Mouse (Mus musculus): ENCODE measurements at regions not wholly inside any gene's neighbourhood (a gene's known extent, or its start where the extent isn't known, plus 50 kb on each side); places are given as distances from the start of the nearest gene placed in this dataset.

DNA sequence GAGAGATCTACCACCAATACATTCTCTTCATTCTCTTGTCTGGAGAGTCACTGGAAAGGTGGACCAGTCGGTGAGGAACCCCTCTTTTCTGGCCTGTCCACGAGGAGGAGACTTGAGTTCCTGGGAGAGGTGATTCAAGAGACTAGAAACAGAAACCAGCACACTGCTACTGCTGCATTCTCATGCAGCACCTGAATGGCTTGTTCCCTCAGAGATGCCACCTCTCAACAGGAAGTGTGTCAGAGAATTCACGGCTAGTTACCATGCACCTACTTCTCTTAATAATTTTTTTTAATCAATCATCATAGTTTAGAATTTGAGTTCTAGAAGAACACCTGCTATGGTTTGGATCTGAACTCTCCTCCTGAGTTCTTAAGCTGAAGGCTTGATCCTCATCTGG, 52.0 kb upstream of the Dynlrb2 start:
- no peak for DNase-seq

GRCm38 (mm10) chr8:116451397-116451796, 53.4 kb upstream of the Dynlrb2 start:
- DNase-seq: no peak

DNA sequence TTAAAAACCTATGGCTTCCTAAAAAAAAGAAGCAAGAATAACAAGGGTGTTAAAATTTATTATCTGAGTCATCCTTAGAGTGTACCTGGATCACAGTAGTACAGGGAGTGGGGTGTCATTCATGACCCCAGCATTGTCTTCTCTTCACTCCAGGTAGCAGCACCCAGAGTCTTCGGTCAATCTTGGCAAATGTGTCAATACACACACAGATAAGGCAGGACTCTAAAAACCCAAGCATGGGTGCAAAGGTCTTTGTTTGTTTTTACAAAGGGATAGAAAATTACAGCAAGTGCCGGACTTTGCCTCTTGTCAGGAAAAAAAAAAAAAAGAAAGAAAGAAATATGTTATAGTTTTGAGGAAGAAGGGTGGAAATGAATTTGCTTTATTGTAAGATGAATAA, 57.3 kb upstream of the Dynlrb2 start:
- DNase-seq: no peak

GRCm38 (mm10) chr8:116442827-116443226, 61.9 kb upstream of the Dynlrb2 start:
- no peak for DNase-seq

DNA sequence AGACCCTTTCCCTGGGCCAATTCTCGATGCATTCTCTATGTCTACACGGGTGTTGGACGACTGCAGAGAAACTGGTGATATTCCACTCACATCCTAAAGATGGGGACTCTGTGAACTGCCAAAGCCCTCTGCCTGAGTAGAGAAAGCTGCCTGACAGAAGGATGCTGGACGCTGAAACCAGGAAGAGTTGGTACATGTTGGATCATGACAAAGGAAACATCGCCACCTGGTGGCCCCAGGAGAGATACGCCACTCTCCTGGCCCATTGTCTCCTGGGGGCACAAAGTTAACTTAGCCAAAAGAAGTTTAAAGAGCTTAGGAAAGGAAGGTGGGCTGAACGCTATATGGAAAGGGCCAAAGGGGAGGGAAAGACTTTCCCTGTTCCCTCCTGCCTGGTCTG, 65.9 kb upstream of the Dynlrb2 start:
- peak; percentile 79 for DNase-seq

DNA sequence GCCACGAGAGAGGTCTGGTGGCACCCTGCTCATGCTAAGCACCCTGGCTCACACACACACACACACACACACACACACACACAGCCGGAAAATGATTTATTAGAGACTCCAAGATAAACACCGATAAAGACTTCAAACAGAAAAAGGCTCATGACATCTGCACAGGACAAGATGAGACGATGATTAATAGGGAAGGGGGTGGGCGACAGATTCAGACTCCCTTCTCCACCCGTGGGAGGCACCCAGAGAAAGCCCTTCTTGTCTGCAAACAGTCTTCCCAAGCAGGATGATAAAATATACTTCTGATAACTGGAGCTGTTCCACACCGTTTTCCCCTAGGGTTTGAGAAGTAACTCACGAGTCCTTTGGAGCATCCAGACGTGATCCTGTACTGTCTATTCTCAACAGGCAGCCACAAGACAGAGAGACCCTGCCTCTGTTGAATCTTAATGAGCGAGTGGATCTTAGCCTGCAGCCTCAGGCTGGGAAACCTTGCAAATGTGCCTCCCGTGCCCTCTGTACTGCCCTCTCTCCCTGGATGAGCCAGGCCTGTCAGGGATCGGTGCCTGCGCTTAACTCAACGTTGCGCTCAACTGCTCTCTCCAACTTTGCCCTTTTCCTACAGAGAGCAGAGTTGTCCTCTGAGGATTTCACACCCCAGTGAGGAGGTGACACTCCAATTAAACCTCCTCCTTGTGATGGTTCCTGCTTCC, 69.3 kb upstream of the Dynlrb2 start:
- no peak for DNase-seq

DNA sequence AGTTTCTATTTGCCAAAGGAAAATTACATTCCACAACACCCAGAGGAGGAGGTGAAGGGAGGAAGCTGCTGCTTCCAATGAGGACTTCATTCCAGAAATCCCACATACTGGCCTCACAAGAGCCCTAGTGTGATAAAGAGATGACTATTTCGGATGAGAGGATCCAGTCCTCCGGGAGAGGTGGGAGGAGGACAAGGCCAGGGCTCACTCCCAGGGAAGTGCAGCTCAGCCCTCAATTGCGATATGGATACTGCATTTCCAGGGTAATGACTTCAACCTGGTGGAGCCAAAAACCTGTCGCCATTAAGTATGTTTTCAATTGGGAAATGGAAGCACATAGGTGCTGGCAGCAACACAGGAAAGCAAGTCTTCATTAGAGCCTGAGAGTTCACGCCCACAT, 74.7 kb upstream of the Dynlrb2 start:
- DNase-seq: no peak

- no peak for DNase-seq
Observed at GRCm38 (mm10) chr8:116429649-116430048, 75.1 kb upstream of the Dynlrb2 start.

GRCm38 (mm10) chr8:116422826-116423225, 81.9 kb upstream of the Dynlrb2 start:
- no peak for DNase-seq

DNA sequence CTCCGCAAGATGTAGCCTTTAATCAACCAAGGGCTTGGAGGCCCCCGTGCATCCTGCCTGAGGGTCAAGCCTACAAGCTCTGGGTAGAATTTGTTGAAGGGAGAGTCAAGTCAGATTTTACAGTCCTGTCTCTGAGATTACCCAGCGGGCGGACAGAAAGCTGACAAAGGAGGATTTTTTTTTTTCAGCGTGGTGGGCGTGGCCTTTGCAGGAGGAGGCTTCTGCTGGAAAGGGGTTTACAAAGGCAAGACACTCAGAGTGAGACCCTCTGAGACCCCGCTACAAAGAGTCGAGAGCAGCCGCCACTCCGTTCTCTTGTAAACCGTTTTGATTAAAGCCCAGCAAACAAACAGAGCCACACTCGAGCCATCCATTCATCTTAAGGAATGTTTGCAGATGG, 92.1 kb upstream of the Dynlrb2 start:
- DNase-seq: no peak

DNA sequence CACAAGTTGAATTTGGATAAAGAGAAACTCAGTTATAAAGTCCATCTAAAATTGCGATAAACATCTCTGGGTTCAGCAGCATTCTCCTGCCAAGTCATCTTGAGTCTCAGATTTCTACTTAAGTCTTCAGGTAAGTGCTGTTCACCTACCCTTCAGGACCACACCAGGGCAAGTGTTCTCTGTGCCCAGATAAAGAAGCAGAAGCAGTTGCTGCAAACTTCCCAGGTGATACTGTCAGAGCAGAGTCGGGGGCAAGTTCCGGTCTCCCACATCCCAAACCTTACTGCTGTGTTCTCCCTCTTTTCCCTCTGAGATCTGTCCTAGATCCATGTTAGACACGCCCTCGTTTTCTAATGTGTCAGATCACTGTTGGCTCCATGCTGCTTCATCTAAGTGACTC, 94.7 kb upstream of the Dynlrb2 start:
- no peak for DNase-seq

GRCm38 (mm10) chr8:116409011-116409410, 95.8 kb upstream of the Dynlrb2 start:
- no peak for DNase-seq

GRCm38 (mm10) chr8:116404571-116404970, 100.2 kb upstream of the Dynlrb2 start:
- DNase-seq: no peak

DNA sequence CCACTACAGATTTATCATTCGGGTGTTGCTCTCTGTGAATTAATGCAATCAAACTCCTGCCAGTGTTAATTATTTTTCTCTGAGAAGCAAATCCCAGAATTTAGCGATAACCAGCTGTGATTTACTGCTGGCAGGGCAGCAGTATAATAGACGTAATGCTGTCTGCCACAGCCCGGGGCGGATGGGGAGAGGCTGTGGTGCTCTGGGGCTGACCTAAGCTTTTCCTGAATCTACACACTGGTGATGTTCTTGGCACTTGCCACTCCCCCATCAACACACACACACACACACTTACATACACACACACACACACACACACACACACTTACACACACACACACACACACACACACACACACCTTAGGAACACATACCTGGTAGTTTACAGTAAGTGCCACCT, 101.4 kb upstream of the Dynlrb2 start:
- DNase-seq: no peak

DNA sequence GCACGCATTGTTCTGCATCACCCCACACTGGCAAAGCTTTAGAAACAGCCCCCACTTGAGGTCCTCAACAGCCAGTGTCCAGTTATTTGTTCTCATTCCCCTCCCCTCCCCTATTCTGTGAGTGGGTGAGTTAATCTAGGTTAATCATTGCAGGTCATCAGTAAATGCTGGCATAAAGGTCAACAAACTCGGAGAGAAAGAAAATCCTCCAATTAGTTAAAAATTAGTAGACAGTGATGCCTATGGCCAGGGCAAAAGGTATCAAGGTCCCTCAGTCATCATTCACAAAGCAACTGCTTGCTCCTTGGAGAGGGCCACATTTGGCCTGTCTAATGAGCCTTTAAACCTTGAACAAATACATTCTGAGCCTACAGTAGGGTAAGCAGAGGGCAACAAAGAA, 105.3 kb upstream of the Dynlrb2 start:
- DNase-seq: no peak

DNA sequence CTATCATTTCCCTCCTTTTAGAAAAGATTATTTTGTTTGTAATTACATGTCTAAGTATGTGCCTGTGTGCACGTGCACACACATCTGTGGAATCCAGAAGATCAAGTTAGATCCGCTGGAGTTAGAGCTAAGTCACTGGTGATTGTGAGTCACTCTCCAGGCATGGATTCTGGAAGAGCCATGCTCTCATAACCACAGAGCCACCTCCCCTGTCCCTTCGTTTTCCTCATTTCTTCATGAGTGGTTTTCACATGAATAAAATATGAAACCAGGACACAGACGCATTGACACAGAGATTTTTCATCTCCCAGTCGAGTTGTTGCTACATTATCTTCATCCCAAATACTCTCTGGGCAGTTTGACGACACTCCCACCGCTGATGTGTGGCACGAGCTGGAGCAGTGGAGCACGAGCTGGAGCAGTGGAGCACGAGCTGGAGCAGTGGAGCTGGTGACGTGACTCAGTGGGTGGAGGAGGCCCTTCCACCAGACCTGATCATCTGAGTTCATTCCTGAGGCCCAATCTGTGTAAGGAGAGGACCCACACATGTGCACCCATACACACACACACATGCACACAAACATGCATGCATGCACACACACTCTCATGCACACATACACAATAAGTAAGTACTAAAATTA, 106.1 kb upstream of the Dynlrb2 start:
- DNase-seq: no peak

DNA sequence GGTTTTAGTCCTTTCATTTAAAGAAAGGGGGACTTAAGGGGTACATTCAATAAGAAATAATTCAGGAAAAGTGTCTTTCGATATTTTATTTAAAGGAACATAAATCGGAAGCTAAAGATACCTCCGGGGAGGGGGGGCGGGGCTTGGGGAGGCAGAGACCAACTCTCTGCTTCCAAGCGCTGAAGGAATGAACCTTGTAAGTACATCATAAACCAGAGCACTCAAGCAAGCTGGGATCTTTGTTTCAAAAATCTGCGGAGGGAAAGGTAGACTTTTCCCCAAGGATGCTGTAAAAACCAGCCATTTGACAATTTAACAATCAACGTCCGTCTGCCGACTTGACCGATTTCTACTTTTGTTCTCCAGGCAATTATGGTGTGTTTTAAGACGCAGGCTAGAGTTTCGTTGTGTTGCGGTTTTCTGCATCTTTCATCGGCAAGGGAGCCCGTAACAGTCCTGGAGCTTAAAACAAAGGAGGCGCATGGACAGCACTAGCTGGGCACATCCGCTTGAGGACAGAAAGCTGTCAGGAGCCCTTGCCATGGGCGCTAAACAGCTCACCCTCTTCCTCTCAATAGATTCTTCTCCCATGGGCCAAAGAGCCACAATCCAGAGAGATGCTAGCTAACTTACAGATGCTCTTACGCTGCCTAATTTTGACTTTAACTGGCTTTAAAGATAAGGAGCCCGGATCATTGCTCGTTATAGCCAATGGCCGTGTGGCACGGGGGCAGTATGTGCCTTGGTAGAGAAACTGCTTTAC, 119.4 kb upstream of the Dynlrb2 start:
- DNase-seq: no peak

DNA sequence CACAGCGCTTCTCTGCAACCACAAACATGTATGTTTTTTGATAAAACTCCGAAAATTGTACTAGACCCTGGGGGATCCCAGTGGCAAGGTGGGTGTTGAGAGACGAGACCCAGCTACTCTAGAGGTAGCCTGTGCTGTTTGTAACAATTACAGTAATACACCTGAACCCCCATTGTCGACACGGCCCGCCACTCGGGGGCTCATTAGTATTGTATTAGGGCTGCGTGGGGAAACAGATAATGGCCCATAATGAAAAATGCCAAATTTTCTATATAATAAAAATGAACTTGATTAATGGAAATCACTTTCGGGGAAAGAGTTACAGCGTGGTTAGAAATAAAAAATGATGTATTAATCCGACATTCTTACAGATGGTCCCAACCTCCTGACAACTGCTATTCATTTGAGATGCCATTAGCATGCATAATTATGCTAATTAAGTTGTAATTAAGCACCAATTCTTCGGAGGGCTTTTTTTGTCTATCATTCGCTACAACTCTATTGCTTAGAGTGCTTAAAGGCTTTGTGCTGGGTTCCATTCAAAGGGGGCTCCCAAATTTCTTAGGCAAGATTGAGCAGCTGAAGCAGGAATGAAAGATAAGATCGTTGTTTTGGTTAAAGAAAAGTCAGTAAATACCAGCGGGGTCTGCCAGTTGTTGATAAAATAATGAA, 120.2 kb upstream of the Dynlrb2 start:
- no peak for DNase-seq

GRCm38 (mm10) chr8:116383495-116384417, 121.0 kb upstream of the Dynlrb2 start:
- peak; percentile 25 for DNase-seq

- DNase-seq: peak; percentile 40
Observed at GRCm38 (mm10) chr8:116383036-116383435, 121.7 kb upstream of the Dynlrb2 start.

DNA sequence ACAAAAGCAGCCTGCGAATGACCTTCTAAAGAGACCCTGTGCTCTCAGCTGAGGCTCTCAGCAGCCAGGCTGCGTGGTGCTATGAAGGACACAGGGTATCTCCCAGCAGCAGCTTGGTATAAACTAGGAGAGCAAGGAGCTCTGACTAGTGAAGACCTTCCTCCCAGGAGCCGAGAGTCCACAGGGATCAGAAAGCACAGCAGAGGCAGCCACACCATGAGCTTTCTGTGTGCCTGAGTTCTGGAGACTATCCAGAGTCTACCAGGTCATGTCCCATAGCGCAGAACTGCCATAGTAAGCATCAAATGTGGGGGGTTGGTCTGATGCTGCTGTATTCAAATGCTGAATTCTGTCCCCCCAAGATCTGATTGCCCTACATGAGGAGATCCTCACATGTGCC, 124.2 kb upstream of the Dynlrb2 start:
- no peak for DNase-seq

GRCm38 (mm10) chr8:116379851-116380250, 124.9 kb upstream of the Dynlrb2 start:
- DNase-seq: no peak

Data from gastrocnemius, postnatal 10 days (tissue).